Mouse (Mus musculus) E14TG2a.4 (cell line): Measurements from ENCODE around the gene Rmnd1.

Source experiments
- CTCF ChIP-seq: conservative IDR thresholded peaks from 2 replicates; pipeline ENCODE4 v1.5.1; 2014; ENCODE audit warnings: low read length
- NANOG ChIP-seq: IDR thresholded peaks from 2 replicates; pipeline ENCODE4 v1.6.1; 2014; ENCODE audit warnings: borderline replicate concordance, low read length, mixed read lengths
- POU5F1 ChIP-seq: IDR thresholded peaks from 2 replicates; pipeline ENCODE4 v1.6.1; 2014; ENCODE audit warnings: low read length, borderline replicate concordance

DNA sequence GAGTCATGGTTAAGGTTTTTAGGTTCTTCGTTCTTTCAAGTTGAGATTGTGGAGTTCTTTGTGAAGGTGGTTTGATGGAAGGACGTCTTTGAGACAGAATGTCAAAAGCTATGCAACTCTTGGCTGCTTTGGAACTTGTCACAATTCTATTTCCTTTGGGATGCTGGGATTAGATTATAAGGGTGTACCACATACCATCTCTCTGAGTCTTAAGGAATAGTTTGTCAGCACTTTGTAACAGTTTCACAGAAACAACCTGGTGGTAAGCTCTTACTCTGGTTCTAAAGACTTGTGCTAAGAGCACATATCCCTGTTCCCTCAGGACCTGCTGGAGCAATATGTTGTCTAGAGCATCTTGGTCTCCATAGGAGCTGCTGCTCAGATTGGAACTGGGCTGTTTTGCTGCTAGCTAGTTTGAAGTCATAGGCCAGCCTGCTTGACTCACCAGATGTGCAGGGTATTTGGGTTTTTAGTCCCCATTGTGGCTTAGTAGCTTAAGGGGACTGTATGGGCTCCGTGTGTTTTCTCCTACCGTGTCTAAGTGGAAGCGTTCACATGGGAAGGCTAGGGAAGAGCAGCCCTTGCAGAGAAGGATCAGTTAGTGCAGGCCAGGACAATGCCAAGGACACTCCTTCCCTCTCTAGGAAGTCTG lies 42.6 kb downstream of the Rmnd1 start:
- no peak for TF ChIP-seq CTCF
- TF ChIP-seq NANOG = no peak
- TF ChIP-seq POU5F1 = no peak
